Mouse (Mus musculus) myocyte (in vitro differentiated cells): Measurements from ENCODE around the gene Bmp6.

ENCODE experiments used
- E2F4 ChIP-seq: IDR thresholded peaks from one replicate; pipeline ENCODE4 v1.6.1; 2011; ENCODE audit warnings: mild to moderate bottlenecking, control low read depth, moderate library complexity; ENCODE audit not compliant: insufficient read depth
- MAX ChIP-seq: IDR thresholded peaks from one replicate; pipeline ENCODE4 v1.6.1; 2011; ENCODE audit warnings: low read depth, mild to moderate bottlenecking, control low read depth
- MYOD1 ChIP-seq, 3 experiments: IDR thresholded peaks; one replicate each; pipeline ENCODE4 v1.6.1; 2011; ENCODE audit warnings: control low read depth in 2 of 3, low read depth in 2 of 3, mild to moderate bottlenecking in 2 of 3, moderate library complexity in 1 of 3; ENCODE audit not compliant: insufficient read length in 2 of 3, control insufficient read depth in 1 of 3
- POLR2A ChIP-seq: IDR thresholded peaks from one replicate; pipeline ENCODE4 v1.6.1; 2011; ENCODE audit warnings: low read depth, mild to moderate bottlenecking, control low read depth, moderate library complexity; ENCODE audit not compliant: insufficient read length
- SRF ChIP-seq: IDR thresholded peaks from one replicate; pipeline ENCODE4 v1.6.1; 2011; ENCODE audit warnings: low read depth; ENCODE audit not compliant: control insufficient read depth, insufficient read length
- TCF12 ChIP-seq: IDR thresholded peaks from one replicate; pipeline ENCODE4 v1.6.1; 2011; ENCODE audit warnings: mild to moderate bottlenecking, control low read depth; ENCODE audit not compliant: poor library complexity, insufficient read depth, severe bottlenecking
- TCF3 ChIP-seq: IDR thresholded peaks from one replicate; pipeline ENCODE4 v1.6.1; 2011; ENCODE audit warnings: low read depth, control low read depth; ENCODE audit not compliant: insufficient read length

DNA sequence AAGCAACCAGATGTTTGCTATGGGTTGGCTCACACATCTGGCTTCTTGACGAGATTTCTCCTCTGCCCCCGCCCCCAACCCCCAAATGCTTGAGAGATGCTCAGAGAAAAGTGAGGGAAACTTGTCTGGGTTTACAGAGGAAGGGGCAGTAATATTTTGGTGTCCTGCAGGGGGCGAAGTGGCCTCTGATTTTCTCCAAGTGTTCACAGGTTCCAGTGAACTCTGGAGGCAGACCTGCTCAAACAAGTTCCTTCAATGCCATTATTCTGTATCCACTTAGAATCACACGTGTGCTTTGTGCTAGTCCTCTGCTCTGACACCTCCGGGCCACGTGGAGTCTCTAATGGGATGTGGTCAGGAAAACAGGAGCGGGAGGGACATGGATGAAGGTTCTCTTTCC, 2.3 kb upstream of the Bmp6 start:
- no peak for TF ChIP-seq MAX
- no peak for TF ChIP-seq POLR2A
- TF ChIP-seq TCF3, result no peak
- no peak for TF ChIP-seq E2F4
- TF ChIP-seq MYOD1 (IDR thresholded peaks at IDR 0.05; ENCODE audit: control insufficient read depth in 1 of 3, insufficient read length in 2 of 3, low read depth in 2 of 3), result no peak
- TF ChIP-seq SRF, result no peak
- TF ChIP-seq TCF12, result no peak
